Mouse (Mus musculus) ovary, adult 18-20 months (tissue): ENCODE measurements around the gene Fto.

Experiments
- DNase-seq: peaks from one replicate; pipeline ENCODE4 v3.0.0; 2022; ENCODE audit warnings: low spot score, mixed read lengths

The Fto gene

DNA sequence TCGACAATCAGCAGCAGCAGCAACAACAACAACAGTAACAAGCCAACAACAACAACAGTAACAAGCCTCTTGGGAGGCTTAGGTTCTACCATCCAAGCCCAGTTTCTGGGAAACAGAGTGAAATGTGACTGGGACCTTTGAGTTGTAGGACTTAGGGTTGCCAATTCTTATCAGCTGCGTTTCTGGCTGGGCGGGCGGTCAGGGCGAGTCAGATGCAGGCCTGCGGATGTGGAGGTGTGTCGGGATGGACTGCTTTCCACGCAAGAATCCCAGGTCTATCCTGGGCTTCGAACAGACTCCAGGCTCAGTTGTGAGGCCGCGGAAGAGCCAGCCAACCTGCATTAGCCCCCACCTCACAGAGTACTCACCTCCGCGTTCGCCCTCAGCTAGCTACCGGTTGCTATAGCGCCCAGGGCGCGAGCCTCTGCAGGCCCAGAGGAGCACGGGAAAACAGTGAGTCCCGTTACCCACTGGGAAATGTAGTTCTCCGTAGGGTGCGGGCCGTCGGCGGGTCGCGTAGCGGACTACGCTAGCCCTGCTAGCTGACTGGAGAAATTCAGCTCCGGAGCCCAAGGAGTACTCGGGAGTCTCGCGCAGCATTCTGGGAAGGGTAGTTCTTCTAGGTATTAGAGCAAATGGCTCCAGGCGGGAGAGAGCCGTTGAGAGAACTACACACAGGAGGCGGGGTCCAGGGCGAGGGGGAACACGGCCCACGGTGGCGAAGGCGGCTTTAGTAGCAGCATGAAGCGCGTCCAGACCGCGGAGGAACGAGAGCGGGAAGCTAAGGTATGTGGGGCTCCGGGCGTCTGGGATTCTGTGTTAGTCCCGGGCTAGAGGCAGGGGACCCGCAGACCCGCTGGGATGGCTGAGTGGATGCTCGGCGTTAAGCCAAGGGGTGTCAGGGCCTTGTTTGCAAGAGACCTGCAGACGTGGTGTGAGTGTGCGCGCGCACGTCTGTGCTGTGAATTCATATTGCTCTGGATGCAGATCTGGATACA, at the start of gene Fto, which contains the start of gene Rpgrip1l:
Gene Fto, plus strand, starts transcription at position 691 of the 998 bp plus-strand sequence.
Gene Rpgrip1l, minus strand, starts transcription at position 428 of the 998 bp plus-strand sequence.
- DNase-seq, result peak; percentile 97

- no peak for DNase-seq
These were observed 49.4 kb upstream of the Fto start for GRCm38 (mm10) chr8:91263939-91264338.

DNA sequence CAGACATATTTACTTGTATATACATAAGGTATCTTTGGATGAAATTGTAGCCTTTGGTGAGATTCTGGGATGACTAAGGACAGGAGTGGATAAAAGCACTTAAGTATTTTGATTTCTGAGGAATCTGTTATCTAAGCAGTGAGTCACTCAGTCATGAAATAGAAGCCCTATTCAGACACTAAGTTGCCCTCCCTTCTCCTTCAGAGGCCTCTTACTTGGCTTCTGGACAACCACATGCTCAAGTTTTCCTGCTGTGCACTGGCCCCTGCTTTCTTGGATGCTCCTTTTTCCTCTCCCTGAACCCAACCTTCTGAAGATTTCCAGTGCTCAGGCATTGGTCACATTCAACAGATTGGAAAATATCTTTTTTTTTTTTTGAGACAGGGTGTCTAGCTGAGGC, 48.8 kb upstream of the Fto start:
- no peak for DNase-seq

GRCm38 (mm10) chr8:91269374-91269958, 43.9 kb upstream of the Fto start:
- no peak for DNase-seq

GRCm38 (mm10) chr8:91273493-91273892, 39.8 kb upstream of the Fto start:
- DNase-seq, result no peak

GRCm38 (mm10) chr8:91276337-91276736, 37.0 kb upstream of the Fto start:
- no peak for DNase-seq

GRCm38 (mm10) chr8:91278060-91278459, 35.3 kb upstream of the Fto start:
- no peak for DNase-seq

DNA sequence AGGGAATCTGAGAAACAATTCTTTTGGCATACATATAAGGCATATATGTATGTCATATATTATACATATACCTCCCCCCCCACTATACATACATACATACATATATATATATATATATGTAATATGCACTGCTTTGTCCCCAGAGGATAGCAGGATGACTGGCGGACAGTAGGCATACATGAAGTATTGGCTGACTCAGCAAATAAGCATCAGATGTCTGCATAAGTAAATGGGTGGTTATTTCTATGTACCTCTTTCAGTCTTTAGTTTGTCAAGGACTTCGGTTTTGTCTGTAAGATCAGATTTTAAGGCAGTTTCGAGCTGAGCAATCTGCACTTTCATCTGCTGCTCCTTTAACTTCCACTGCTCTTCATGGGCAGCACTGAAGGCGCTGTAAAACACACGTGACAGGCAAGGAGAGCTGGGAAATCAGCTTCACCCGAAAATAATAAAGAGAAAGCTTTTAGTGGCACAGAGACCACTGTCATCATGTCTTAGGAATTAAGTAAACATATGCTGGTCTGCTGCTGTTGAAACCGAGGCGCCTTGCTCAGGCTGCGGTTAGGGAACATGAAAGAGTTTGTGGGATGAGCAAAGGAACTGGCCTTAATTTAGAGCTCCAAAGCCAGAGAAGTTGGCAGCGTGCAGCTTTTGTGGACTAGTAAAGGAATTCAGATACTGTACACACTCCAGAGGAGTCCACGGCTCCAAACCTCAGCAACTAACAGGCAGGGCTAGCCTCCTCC, 32.7 kb upstream of the Fto start:
- no peak for DNase-seq

DNA sequence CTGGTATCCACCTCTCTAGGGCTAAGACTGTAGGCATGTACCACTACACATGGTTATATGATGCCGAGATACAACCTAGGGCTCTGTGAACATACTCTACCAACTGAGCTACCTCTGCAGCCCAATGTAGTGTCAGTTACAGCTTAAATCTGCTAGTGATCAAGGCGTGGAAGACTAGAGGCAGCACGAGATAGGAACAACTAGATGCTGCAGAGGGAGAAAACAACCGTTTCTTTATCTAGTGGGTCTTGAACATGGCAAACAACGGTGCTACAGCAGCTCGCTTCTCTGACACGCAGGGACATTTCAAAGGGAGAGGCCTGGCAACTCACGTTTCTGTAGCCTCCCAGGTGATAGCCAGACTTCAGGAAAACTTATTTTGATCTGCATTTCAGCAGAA, 31.8 kb upstream of the Fto start:
- no peak for DNase-seq

GRCm38 (mm10) chr8:91282655-91283054, 30.7 kb upstream of the Fto start:
- DNase-seq, result no peak

DNA sequence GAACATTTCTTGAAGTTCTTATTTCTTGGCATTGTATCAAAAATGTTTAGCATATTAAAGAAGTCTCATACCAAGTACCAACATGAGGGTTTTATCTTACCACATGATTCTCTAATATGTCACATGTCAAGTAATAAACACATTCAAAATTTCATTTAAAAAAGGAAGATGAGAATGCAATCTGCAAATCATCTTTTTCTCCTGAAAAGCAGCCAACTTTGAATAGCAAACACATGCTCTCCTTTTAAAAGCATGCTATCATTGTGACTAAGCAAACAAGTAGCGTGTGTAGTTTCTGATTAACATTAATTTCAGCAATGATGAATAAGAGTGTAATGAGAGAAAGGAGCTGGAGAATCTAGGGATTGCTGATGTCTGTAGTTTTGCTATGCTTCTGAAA, 29.5 kb upstream of the Fto start:
- DNase-seq, result no peak

DNA sequence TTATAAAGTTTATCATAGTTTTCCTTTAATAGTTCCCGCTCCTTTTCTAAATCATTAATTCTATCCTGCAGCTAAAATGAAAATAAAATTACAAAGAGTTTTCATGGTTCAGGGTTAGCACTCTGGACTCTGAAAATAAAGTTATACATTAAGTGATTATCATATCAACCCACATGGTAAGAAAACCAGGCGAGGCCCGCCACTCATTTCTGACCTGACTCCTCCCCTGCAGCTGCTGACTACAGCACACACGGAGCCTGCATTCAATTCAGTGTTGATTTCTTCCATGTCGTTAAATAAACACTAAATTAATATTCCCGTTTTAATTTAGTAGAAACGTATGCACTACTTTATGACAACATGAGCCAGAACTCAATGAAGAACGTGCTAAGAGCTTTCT, 27.1 kb upstream of the Fto start:
- DNase-seq, result no peak

- no peak for DNase-seq
These were observed 22.7 kb upstream of the Fto start for GRCm38 (mm10) chr8:91290576-91290975.

DNA sequence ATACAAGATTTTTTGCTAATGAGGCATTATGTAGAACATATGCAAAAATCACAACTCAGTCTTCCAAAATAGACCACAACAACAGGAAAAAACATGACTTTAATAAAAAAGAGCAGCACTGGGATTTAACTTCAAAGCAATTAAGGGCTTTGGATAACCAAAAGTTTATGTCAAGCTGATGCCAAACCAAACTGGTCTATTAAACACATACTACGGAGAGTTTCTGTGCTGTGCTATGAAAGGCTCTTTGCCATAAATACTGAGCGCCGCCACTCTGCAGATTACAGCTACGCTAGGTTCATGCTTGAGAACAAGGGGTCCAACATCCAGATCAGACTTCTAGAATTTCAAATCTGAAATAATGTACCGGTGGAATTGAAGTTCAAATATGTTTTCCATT, 17.5 kb upstream of the Fto start:
- DNase-seq, result no peak

DNA sequence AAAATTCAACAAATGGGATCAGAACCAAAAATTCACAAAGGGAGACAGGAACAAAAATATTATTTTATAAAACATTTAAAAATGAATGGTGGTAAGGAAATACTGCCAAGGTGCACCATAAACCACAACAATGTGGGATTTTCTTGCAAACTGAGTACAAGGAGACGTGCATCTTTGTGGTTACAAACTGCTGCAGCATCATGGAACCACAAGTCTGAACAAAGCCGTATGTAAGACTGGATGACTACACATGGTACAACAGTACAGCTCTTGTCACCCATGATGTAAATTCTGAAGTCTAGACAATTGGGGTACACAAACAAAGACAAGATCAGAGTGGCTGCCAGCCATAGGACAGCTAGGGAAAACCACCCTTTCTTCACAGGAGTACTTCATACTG, 14.7 kb upstream of the Fto start:
- no peak for DNase-seq

DNA sequence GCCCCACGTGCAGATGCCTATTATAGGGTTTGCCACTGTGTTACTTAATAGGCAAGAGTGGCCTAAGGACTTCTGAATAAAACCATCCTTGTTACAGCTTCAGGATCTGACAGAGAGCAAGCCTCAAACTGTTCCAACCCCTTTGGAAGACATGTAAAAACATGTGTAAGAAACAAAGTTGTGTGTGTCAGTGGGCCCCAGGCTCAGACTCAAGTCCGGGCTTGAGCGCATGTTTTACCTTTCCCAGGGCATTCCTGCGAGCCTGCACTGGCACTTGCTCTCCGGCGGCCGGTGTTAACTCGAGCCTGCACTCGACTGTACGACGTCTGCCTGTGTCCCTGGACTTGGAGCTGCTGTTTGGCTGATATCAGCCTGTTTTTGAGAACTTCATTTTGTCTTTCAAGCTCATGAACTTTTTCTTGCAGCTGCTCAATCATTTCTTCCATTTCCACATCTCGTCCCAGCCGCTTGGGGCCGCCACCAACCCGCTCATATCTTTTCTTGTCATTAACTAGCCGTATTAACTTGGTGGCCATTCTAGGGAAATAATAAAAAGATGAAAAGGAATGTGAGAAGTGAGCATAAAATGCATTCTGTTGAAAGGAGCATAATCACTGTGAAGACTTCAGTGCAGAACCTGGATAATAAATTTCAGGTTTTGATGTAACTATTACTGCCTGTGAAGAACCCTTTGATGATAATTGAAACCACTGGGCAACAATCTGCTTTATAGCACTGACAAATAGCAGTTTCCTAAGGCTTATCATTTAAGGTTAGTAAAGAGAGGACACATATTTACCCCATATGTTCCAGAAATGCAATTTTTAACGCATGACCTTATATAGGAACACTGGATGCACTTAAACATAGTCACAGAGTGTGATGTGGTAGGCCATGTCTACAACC, 8.6 kb upstream of the Fto start:
- no peak for DNase-seq

DNA sequence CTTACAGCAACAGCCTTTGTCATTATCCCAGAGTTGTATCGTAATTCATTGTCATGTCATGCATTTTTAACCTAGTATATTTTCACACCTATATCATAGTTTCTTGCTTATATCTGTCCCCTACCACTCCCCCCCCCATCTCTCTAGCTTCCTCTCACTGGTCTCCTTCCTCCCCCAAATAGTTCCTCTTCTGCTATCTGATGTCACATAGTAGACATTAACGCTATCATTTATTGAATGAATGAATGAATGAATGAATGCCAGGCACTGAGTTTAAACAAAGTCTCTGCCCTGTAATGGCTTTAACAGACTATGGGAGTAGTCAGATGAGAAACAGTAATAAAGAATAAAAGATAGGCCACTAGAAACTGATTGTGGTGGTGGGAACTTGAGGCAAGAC, 983 bp upstream of the Fto start:
- no peak for DNase-seq

GRCm38 (mm10) chr8:91317567-91318227, 4.4 kb downstream of the Fto start:
- DNase-seq, result no peak

DNA sequence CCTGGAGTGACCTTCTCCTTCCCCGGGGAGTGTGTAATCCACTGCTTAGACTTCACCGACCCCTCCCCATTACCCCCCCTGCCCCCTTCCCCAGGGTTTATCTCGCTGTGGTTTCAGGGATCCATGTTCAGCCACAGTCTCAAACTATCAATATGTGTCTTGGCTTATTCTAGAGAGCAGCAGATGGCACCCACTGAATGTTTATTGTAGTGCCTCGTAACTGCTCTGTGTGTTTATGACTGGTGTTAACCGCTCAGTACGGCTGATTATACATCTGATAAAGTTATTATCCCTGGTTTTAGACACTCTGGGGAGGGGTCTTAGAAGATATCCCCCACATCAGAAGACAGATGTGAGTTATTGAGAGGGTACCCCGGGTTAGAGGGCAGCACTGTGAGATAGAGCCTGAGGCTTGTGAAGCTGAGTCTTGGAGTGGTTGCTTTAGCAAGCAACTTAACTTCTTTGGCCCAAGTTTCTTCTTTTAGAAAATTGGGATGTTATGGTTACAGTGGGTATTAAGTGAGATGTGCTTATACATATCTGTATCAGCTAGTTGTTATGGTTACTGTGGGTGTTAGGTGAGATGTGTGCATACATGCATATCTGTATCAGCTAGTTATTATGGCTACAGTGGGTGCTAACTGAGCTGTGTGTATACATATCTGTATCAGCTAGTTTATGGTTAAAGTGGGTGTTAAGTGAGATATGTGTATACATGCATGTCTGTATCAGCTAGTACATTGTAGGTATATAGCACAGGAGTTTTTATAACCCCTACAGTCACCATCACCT, 5.8 kb downstream of the Fto start:
- DNase-seq, result no peak

- no peak for DNase-seq
These were observed 10.2 kb downstream of the Fto start for GRCm38 (mm10) chr8:91323511-91323910.
